Mouse (Mus musculus): ENCODE measurements around the gene Susd1. TPM values are rescaled to one million over a fixed set of nuclear protein-coding genes. Genes with fewer than 3 reads are reported as not detected.

Susd1 gene
- polyA plus RNA-seq, 1 experiment from 2014 or later = 1.4 TPM

DNA sequence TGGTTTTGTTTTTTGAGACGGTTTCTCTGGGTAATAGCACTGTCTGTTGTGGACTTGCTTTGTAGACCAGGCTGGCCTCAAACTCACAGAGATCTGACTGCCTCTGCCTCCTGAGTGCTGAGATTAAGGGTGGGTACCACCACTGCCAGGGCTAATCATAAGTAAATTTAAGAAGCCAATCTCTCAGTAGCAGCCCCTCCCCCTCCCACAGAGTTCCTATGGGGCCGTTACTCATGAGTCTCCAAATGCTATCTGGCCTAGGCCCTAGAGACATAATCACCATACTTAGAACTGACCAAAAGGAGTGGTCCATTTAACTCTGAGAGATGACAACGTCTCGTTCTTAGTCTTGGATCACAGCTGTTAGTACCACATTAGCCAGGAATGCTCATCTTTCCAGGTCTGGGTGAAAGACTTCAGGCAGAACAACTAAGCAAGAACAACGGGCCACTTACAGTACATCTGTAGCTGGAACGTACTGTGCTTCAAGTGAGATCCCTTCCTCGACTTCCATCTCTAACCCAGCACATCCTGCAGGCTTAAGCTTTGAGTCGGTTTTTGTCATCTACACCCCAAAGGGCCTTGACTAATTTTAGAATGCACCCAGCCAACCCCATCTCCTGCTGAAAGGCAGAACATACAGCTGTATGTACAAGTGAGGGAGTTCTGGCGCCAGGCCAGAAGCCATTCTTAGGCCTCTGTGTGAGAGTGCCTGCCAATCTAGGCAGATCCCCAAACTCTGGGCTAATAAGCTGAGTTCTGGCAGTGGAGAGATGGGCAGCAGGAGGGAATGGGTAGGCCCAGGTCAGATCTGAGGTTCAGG, 102.6 kb downstream of the Susd1 start:
- Histone ChIP-seq H3K27me3 (ENCODE audit: control insufficient read depth, insufficient read depth, low read length) (no peaks in the 10 kb centered on the region), H3K4me3 (ENCODE audit: low read depth, low read length) (no peak overlapping the region), H3K36me3 (ENCODE audit: control insufficient read depth, insufficient read depth, low read length) (no peaks in the 10 kb centered on the region), H3K27ac (ENCODE audit: low read depth, low read length) (no peak overlapping the region), H3K9ac (replicated peaks; ENCODE audit: low read depth, low read length) (no peak overlapping the region), H3K4me1 (ENCODE audit: control insufficient read depth, insufficient read depth, low read length) (no peaks in the 10 kb centered on the region), H3K9me3 (ENCODE audit: control insufficient read depth, low read length) (no peaks in the 10 kb centered on the region), H3K4me2 (ENCODE audit: low read depth, low read length) (no peak overlapping the region)
- peak; percentile 77; the same call in 1 of the 2 replicates for ATAC-seq (ENCODE audit: low read depth)
- 73% methylated on average over 9 of the region's 9 CpGs for WGBS

DNA sequence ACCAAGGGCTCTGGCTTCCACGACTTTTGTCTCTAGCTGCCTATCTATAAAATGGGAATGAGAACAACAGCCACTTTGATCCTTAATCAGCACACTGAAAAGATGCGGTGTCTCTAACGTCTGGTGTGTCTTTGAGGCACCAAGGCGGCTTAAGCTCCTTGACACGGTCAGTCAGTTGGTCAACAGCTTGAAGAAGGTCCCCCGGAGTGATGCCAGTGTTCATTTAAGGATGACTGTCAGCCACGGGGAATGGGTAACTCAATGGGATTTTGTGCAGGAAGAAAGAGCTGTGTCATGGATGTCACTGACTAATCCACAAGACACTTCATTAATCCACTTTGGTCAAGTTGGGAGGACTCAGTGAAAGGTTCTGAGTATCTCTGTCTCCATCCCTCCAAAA, 103.3 kb downstream of the Susd1 start:
- Histone ChIP-seq H3K9me3 (ENCODE audit: control insufficient read depth, low read length) (no peaks in the 10 kb centered on the region), H3K36me3 (ENCODE audit: control insufficient read depth, insufficient read depth, low read length) (no peaks in the 10 kb centered on the region), H3K27me3 (ENCODE audit: control insufficient read depth, insufficient read depth, low read length) (no peaks in the 10 kb centered on the region), H3K4me1 (ENCODE audit: control insufficient read depth, insufficient read depth, low read length) (no peaks in the 10 kb centered on the region), H3K27ac (ENCODE audit: low read depth, low read length) (no peak overlapping the region), H3K4me2 (ENCODE audit: low read depth, low read length) (no peak overlapping the region), H3K9ac (replicated peaks; ENCODE audit: low read depth, low read length) (no peak overlapping the region), H3K4me3 (ENCODE audit: low read depth, low read length) (no peak overlapping the region)
- WGBS = 80% methylated on average over 7 of the region's 7 CpGs
- no peak for ATAC-seq (ENCODE audit: low read depth)

GRCm38 (mm10) chr4:59334236-59334635, 104.2 kb downstream of the Susd1 start:
- no peaks in the 10 kb centered on the region for H3K27me3 ChIP-seq (ENCODE audit: control insufficient read depth, insufficient read depth, low read length)
- no peak for ATAC-seq (ENCODE audit: low read depth)
- WGBS = 91% methylated on average over 4 of the region's 4 CpGs
- no peak overlapping the region for H3K4me3 ChIP-seq (ENCODE audit: low read depth, low read length)
- no peaks in the 10 kb centered on the region for H3K36me3 ChIP-seq (ENCODE audit: control insufficient read depth, insufficient read depth, low read length)
- H3K4me1 ChIP-seq (ENCODE audit: control insufficient read depth, insufficient read depth, low read length) = no peaks in the 10 kb centered on the region
- H3K4me2 ChIP-seq (ENCODE audit: low read depth, low read length) = no peak overlapping the region
- H3K9ac ChIP-seq (replicated peaks; ENCODE audit: low read depth, low read length) = no peak overlapping the region
- no peak overlapping the region for H3K27ac ChIP-seq (ENCODE audit: low read depth, low read length)
- no peaks in the 10 kb centered on the region for H3K9me3 ChIP-seq (ENCODE audit: control insufficient read depth, low read length)

- Histone ChIP-seq H3K4me3 (ENCODE audit: low read depth, low read length) (no peak overlapping the region), H3K9ac (replicated peaks; ENCODE audit: low read depth, low read length) (no peak overlapping the region), H3K9me3 (ENCODE audit: control insufficient read depth, low read length) (no peaks in the 10 kb centered on the region), H3K27me3 (ENCODE audit: control insufficient read depth, insufficient read depth, low read length) (no peaks in the 10 kb centered on the region), H3K4me1 (ENCODE audit: control insufficient read depth, insufficient read depth, low read length) (no peaks in the 10 kb centered on the region), H3K27ac (ENCODE audit: low read depth, low read length) (no peak overlapping the region), H3K4me2 (ENCODE audit: low read depth, low read length) (no peak overlapping the region), H3K36me3 (ENCODE audit: control insufficient read depth, insufficient read depth, low read length) (no peaks in the 10 kb centered on the region)
- 97% methylated on average over 14 of the region's 14 CpGs for WGBS
- no peak for ATAC-seq (ENCODE audit: low read depth)
These were observed 105.0 kb downstream of the Susd1 start for GRCm38 (mm10) chr4:59333424-59333895.

GRCm38 (mm10) chr4:59332691-59333423, 105.6 kb downstream of the Susd1 start:
- no peaks in the 10 kb centered on the region for H3K4me1 ChIP-seq (ENCODE audit: control insufficient read depth, insufficient read depth, low read length)
- WGBS = 94% methylated on average over 9 of the region's 9 CpGs
- H3K4me3 ChIP-seq (ENCODE audit: low read depth, low read length) = no peak overlapping the region
- no peaks in the 10 kb centered on the region for H3K27me3 ChIP-seq (ENCODE audit: control insufficient read depth, insufficient read depth, low read length)
- no peaks in the 10 kb centered on the region for H3K36me3 ChIP-seq (ENCODE audit: control insufficient read depth, insufficient read depth, low read length)
- no peaks in the 10 kb centered on the region for H3K9me3 ChIP-seq (ENCODE audit: control insufficient read depth, low read length)
- H3K27ac ChIP-seq (ENCODE audit: low read depth, low read length) = no peak overlapping the region
- no peak overlapping the region for H3K9ac ChIP-seq (replicated peaks; ENCODE audit: low read depth, low read length)
- no peak overlapping the region for H3K4me2 ChIP-seq (ENCODE audit: low read depth, low read length)
- no peak for ATAC-seq (ENCODE audit: low read depth)

DNA sequence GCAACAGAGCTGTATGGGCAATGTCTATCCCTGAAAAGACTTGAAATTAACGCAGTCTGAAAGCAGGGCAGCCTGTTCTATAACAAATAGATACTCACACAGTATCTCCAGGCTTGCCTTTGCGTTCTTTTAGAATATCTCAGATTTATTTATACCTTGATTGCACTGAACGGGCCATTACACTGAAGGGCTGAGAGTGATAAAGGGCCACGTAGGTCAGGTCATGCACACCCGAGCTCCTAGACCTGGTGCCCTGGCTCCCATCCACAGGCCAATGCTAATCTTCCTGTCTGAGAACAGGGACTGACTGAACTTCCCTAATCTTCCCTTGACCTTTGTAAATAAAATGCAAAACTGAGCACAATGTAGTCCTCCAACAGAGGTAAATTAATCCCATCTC, 106.3 kb downstream of the Susd1 start:
- ATAC-seq (ENCODE audit: low read depth) = no peak
- Histone ChIP-seq H3K4me2 (ENCODE audit: low read depth, low read length) (no peak overlapping the region), H3K27ac (ENCODE audit: low read depth, low read length) (no peak overlapping the region), H3K4me1 (ENCODE audit: control insufficient read depth, insufficient read depth, low read length) (no peaks in the 10 kb centered on the region), H3K9me3 (ENCODE audit: control insufficient read depth, low read length) (no peaks in the 10 kb centered on the region), H3K4me3 (ENCODE audit: low read depth, low read length) (no peak overlapping the region), H3K27me3 (ENCODE audit: control insufficient read depth, insufficient read depth, low read length) (no peaks in the 10 kb centered on the region), H3K36me3 (ENCODE audit: control insufficient read depth, insufficient read depth, low read length) (no peaks in the 10 kb centered on the region), H3K9ac (replicated peaks; ENCODE audit: low read depth, low read length) (no peak overlapping the region)
- WGBS = 74% methylated on average over 5 of the region's 5 CpGs

GRCm38 (mm10) chr4:59331633-59332032, 106.8 kb downstream of the Susd1 start:
- no peaks in the 10 kb centered on the region for H3K36me3 ChIP-seq (ENCODE audit: control insufficient read depth, insufficient read depth, low read length)
- H3K9me3 ChIP-seq (ENCODE audit: control insufficient read depth, low read length) = no peaks in the 10 kb centered on the region
- WGBS = 82% methylated on average over 9 of the region's 9 CpGs
- no peaks in the 10 kb centered on the region for H3K4me1 ChIP-seq (ENCODE audit: control insufficient read depth, insufficient read depth, low read length)
- H3K27ac ChIP-seq (ENCODE audit: low read depth, low read length) = no peak overlapping the region
- H3K27me3 ChIP-seq (ENCODE audit: control insufficient read depth, insufficient read depth, low read length) = no peaks in the 10 kb centered on the region
- no peak for ATAC-seq (ENCODE audit: low read depth)
- H3K4me2 ChIP-seq (ENCODE audit: low read depth, low read length) = no peak overlapping the region
- no peak overlapping the region for H3K9ac ChIP-seq (replicated peaks; ENCODE audit: low read depth, low read length)
- H3K4me3 ChIP-seq (ENCODE audit: low read depth, low read length) = no peak overlapping the region

DNA sequence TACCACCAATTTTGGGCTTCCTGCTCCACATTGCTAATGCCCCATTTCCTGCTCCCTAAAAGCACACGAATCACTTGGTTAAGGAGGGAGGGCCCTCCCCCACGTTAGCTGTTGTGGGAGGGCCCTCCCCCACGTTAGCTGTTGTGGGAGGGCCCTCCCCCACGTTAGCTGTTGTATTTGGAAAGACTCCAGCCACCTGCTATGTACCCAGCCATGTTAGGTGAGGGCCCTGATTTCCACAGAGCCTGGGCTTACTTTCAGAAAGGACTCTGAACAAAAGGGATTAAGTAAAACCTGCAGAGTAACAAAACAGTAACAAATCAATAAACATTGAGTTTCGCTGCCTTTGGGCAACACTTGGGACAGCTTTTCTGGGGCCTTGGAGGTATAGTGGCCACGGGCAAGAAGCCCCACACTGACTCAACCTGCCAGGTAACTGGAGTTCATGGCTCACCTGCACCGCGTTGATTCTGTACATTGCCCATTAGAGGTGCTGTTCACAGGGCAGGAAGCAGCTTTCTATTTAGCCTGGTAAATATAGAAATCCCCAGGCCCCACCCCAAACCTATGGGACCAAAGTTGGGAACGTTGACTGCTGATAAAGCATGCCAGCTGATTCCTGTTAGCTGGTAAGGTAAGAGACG, 107.3 kb downstream of the Susd1 start:
- no peaks in the 10 kb centered on the region for H3K9me3 ChIP-seq (ENCODE audit: control insufficient read depth, low read length)
- no peak overlapping the region for H3K4me2 ChIP-seq (ENCODE audit: low read depth, low read length)
- no peaks in the 10 kb centered on the region for H3K36me3 ChIP-seq (ENCODE audit: control insufficient read depth, insufficient read depth, low read length)
- H3K27me3 ChIP-seq (ENCODE audit: control insufficient read depth, insufficient read depth, low read length) = no peaks in the 10 kb centered on the region
- H3K4me1 ChIP-seq (ENCODE audit: control insufficient read depth, insufficient read depth, low read length) = no peaks in the 10 kb centered on the region
- WGBS = 49% methylated on average over 10 of the region's 10 CpGs
- H3K4me3 ChIP-seq (ENCODE audit: low read depth, low read length) = no peak overlapping the region
- H3K27ac ChIP-seq (ENCODE audit: low read depth, low read length) = no peak overlapping the region
- no peak overlapping the region for H3K9ac ChIP-seq (replicated peaks; ENCODE audit: low read depth, low read length)
- ATAC-seq (ENCODE audit: low read depth) = no peak

All from neural tube, embryonic 14.5 days (tissue).